Mouse (Mus musculus) frontal cortex, postnatal 14 days (tissue): ENCODE results near the gene Tbc1d21.

Experiments used
- DNase-seq, 2 experiments: peaks; one replicate each; pipeline ENCODE4 v3.0.0; 2022; ENCODE audit warnings: low spot score in 2 of 2

Gene Tbc1d21

GRCm38 (mm10) chr9:58370355-58370754 is at the start of gene Tbc1d21:
Tbc1d21 (minus strand) TSS chr9:58370455.
- DNase-seq, result no peak

GRCm38 (mm10) chr9:58411556-58411955 is 41.3 kb upstream of the Tbc1d21 start:
- no peak for DNase-seq

GRCm38 (mm10) chr9:58410057-58410735 is 39.9 kb upstream of the Tbc1d21 start:
- DNase-seq, result no peak

- no peak for DNase-seq
Measured at GRCm38 (mm10) chr9:58409247-58409646, 39.0 kb upstream of the Tbc1d21 start.

GRCm38 (mm10) chr9:58404412-58404811 is 34.2 kb upstream of the Tbc1d21 start:
- DNase-seq, result no peak

- DNase-seq, result no peak
Measured at GRCm38 (mm10) chr9:58401371-58402082, 31.3 kb upstream of the Tbc1d21 start.

GRCm38 (mm10) chr9:58399609-58400008 is 29.4 kb upstream of the Tbc1d21 start:
- DNase-seq, result no peak

GRCm38 (mm10) chr9:58394605-58395004 is 24.4 kb upstream of the Tbc1d21 start:
- DNase-seq, result no peak

- no peak for DNase-seq
Measured at GRCm38 (mm10) chr9:58393875-58394274, 23.6 kb upstream of the Tbc1d21 start.

GRCm38 (mm10) chr9:58388381-58388780 is 18.1 kb upstream of the Tbc1d21 start:
- no peak for DNase-seq

GRCm38 (mm10) chr9:58378878-58379277 is 8.6 kb upstream of the Tbc1d21 start:
- no peak for DNase-seq

- peak; percentile 38 to 41 for DNase-seq
Measured at GRCm38 (mm10) chr9:58373912-58374431, 3.7 kb upstream of the Tbc1d21 start.

- DNase-seq, result no peak
Measured at GRCm38 (mm10) chr9:58371914-58372313, 1.7 kb upstream of the Tbc1d21 start.

GRCm38 (mm10) chr9:58369644-58370043 is 611 bp downstream of the Tbc1d21 start:
- no peak for DNase-seq

GRCm38 (mm10) chr9:58364325-58364724 is 5.9 kb downstream of the Tbc1d21 start:
- DNase-seq, result no peak

- DNase-seq, result no peak
Measured at GRCm38 (mm10) chr9:58361956-58362355, 8.3 kb downstream of the Tbc1d21 start.

- DNase-seq, result no peak
Measured at GRCm38 (mm10) chr9:58361373-58361772, 8.9 kb downstream of the Tbc1d21 start.

- DNase-seq, result no peak
Measured at GRCm38 (mm10) chr9:58355262-58356050, 14.8 kb downstream of the Tbc1d21 start.

- no peak for DNase-seq
Measured at GRCm38 (mm10) chr9:58354701-58355100, 15.6 kb downstream of the Tbc1d21 start.

- no peak for DNase-seq
Measured at GRCm38 (mm10) chr9:58353224-58353623, 17.0 kb downstream of the Tbc1d21 start.

- DNase-seq, result no peak
Measured at GRCm38 (mm10) chr9:58347795-58348194, 22.5 kb downstream of the Tbc1d21 start.

- DNase-seq, result no peak
Measured at GRCm38 (mm10) chr9:58346498-58346897, 23.8 kb downstream of the Tbc1d21 start.
